Mouse (Mus musculus) CD8-positive naive resting alpha-beta T cell, adult 2 months (primary cell): ENCODE data around the gene Vamp4.
"Not testable (repeated sequence)": the region's sequence is repeated elsewhere in the genome, so short reads cannot be mapped to it uniquely, and the experiment has no call there.

Experiments used
- DNase-seq, 2 experiments: peaks; one replicate each; pipeline ENCODE4 v3.0.0; 2022; ENCODE audit warnings: low read depth in 2 of 2, low spot score in 2 of 2

Vamp4 gene

GRCm38 (mm10) chr1:162588606-162589005, 18.3 kb downstream of the Vamp4 start:
- no peak for DNase-seq

GRCm38 (mm10) chr1:162589443-162589842, 19.1 kb downstream of the Vamp4 start:
- DNase-seq, result no peak

GRCm38 (mm10) chr1:162590415-162590997, 20.2 kb downstream of the Vamp4 start:
- DNase-seq, result no peak

- no peak for DNase-seq
Observed at GRCm38 (mm10) chr1:162597379-162598102, 27.2 kb downstream of the Vamp4 start.

GRCm38 (mm10) chr1:162599617-162600016, 29.3 kb downstream of the Vamp4 start:
- no peak for DNase-seq

- no peak for DNase-seq
Observed at GRCm38 (mm10) chr1:162601288-162601687, 31.0 kb downstream of the Vamp4 start.

- no peak for DNase-seq
Observed at GRCm38 (mm10) chr1:162608127-162608526, 37.8 kb downstream of the Vamp4 start.

- DNase-seq, result no peak
Observed at GRCm38 (mm10) chr1:162609633-162610250, 39.4 kb downstream of the Vamp4 start.

- DNase-seq, result no peak
Observed at GRCm38 (mm10) chr1:162611191-162611590, 40.9 kb downstream of the Vamp4 start.

GRCm38 (mm10) chr1:162615511-162615910, 45.2 kb downstream of the Vamp4 start:
- DNase-seq, result peak; percentile 11 to 28

GRCm38 (mm10) chr1:162620487-162620886, 50.2 kb downstream of the Vamp4 start:
- DNase-seq, result no peak

- DNase-seq, result no peak
Observed at GRCm38 (mm10) chr1:162623895-162624294, 53.6 kb downstream of the Vamp4 start.

- no peak for DNase-seq
Observed at GRCm38 (mm10) chr1:162625229-162625628, 54.9 kb downstream of the Vamp4 start.

GRCm38 (mm10) chr1:162627821-162628220, 57.5 kb downstream of the Vamp4 start:
- not testable (repeated sequence) for DNase-seq

- not testable (repeated sequence) for DNase-seq
Observed at GRCm38 (mm10) chr1:162628326-162628725, 58.0 kb downstream of the Vamp4 start.

GRCm38 (mm10) chr1:162635291-162635931, 65.1 kb downstream of the Vamp4 start:
- not testable (repeated sequence) for DNase-seq

GRCm38 (mm10) chr1:162636516-162636915, 66.2 kb downstream of the Vamp4 start:
- no peak for DNase-seq

GRCm38 (mm10) chr1:162638535-162638934, 68.2 kb downstream of the Vamp4 start:
- DNase-seq, result no peak

GRCm38 (mm10) chr1:162639051-162639750, 68.9 kb downstream of the Vamp4 start, which contains the start of gene Myoc:
Gene Myoc, plus strand, starts transcription at chr1:162639155.
- DNase-seq, result no peak

GRCm38 (mm10) chr1:162639861-162640260, 69.5 kb downstream of the Vamp4 start:
- DNase-seq, result no peak

GRCm38 (mm10) chr1:162642591-162642990, 72.3 kb downstream of the Vamp4 start:
- no peak for DNase-seq
